Mouse (Mus musculus): Measurements from ENCODE around the gene Vps4b.

- TF ChIP-seq CTCF (IDR thresholded peaks at IDR 0.05; ENCODE audit: extremely low read depth, insufficient read length, insufficient replicate concordance, low read depth, low read length) (no peak), POLR2A (IDR thresholded peaks at IDR 0.05; ENCODE audit: low read depth, low read length) (no peak)
These were observed 18.7 kb upstream of the Vps4b start for GRCm38 (mm10) chr1:106815265-106815664.
